Mouse (Mus musculus) heart, adult 11 months (tissue): ENCODE results near the gene Nfu1.

Source experiments
- DNase-seq: peaks from one replicate; pipeline ENCODE4 v3.0.0; 2022

Nfu1 gene

DNA sequence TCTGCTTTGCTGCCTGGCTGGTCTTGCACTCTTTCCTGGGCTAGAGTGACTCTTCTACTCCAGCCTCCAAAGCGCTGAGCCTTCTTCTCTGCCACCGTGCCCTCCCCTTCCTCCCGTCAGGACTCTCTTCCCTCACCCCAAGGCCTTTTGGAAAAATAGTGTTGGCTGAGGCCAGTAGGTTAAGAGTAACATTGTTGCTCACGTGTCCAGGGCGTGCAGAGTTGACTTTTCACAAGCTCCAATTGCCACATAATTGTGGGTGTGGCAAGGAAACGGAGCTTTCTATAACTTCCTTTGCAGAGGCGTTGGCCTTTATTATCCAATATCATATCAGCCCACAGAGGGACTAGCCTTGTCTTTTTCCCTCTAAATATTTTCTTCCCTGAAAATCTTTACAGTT is 17.9 kb downstream of the Nfu1 start:
- peak; percentile 89 for DNase-seq

- peak; percentile 77 for DNase-seq
Observed at GRCm38 (mm10) chr6:87028881-87029280, 19.8 kb downstream of the Nfu1 start.

- DNase-seq = peak; percentile 40
Observed at GRCm38 (mm10) chr6:87031310-87031709, 22.3 kb downstream of the Nfu1 start.

- peak; percentile 62 for DNase-seq
Observed at GRCm38 (mm10) chr6:87032401-87032800, 23.4 kb downstream of the Nfu1 start.

- DNase-seq = peak; percentile 70
Observed at GRCm38 (mm10) chr6:87034395-87034794, 25.4 kb downstream of the Nfu1 start.

DNA sequence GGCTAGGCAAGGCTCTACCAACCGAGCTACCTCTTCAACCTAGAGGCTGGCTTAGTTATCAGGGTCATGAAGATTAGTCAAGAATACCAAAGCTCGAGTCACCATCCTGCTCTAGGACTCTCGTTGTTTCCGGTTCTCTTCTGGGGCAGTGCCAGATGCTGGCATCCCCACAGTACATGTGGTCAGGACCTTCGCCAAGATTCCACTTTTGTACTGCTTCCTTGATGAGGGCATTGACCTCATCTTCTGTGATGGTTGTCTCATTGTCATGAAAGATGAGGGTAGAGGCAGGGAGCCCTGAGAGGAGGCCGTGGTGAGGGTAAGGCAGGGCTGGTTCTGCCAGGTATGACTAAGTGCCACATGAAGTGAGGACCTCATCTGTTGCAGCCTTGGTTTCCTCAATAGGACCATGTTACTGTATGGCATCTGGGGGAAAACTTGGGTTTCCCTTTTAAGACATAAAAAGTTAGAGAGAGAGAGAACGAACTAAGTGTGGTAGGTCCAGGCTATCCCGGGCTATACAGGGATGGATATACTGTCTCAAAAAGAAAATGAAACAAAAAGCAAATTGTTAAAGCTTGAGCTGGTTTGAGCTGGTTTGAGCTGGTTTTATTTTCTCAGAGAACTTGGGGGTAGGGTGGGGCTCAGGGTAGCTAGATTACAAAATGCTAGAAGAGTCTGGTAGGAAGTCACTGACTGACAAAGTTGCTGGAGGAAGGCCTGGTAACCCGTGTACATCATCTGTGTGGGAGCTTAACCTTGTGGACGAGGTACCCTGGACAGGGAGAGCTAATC is 29.0 kb downstream of the Nfu1 start:
- DNase-seq = peak; percentile 91

DNA sequence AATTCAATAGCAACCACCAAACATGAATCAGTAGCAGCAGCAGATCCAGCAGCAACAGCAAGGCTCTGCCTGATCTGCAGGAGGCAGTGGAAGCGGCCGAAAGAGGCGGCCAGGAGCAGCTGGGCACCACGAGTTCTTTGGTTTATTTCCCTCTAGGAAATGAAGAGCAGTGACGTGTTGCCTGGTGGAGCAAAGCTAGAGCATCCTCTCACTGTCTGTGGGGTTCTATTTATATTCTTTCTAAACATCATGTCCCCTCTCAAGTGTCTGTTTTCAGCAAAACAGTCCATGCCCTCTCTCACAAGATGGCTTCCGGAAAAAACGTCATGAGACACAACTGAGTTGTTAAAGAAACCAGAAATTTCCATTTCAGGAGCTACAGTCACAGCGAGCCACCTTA is 30.1 kb downstream of the Nfu1 start:
- peak; percentile 82 for DNase-seq

GRCm38 (mm10) chr6:87040971-87041370 is 31.9 kb downstream of the Nfu1 start:
- peak; percentile 86 for DNase-seq

DNA sequence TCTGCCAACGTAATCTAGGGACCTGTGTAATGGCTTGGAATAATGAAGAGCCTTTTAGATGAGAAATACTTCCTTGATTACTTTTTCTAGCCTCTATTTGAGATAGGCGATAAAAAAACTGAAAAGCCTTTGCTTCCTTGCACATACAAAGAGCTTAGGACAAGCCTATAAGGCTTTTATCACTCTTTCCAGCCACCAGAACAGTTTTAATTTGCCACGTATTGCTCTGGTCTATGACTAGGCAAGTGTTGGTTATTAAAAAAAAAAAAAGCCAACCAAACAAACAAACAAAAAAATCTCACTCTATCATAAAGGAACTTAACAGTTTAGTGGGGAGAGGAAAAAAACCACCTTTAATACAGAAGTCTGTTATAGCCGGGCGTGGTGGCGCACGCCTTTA is 32.4 kb downstream of the Nfu1 start:
- no peak for DNase-seq

- DNase-seq = no peak
Observed at GRCm38 (mm10) chr6:87042004-87042336, 32.9 kb downstream of the Nfu1 start.

GRCm38 (mm10) chr6:87042337-87043130 is 33.5 kb downstream of the Nfu1 start, which contains the start of gene Gfpt1:
Gene Gfpt1, plus strand, starts transcription at chr6:87042846.
- peak; percentile 100 for DNase-seq

GRCm38 (mm10) chr6:87043131-87043516 is 34.1 kb downstream of the Nfu1 start:
- DNase-seq = no peak

GRCm38 (mm10) chr6:87044895-87045294 is 35.9 kb downstream of the Nfu1 start:
- DNase-seq = peak; percentile 39

DNA sequence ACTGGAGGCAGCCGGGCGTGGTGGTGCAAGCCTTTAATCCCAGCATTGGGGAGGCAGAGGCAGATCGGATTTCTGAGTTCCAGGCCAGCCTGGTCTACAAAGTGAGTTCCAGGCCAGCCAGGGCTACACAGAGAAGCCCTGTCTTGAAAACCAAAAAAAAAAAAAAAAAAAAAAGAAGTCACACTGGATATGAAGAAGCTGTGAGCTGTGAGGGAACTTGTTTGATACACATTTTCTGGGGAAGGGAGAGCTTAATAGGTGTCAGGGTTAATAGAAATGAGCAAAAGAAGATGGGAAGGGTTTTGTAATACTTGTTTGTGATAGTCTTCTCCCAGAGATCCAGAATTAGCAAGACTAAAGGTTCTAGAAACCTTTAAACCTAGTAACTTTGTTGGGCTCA is 36.5 kb downstream of the Nfu1 start:
- DNase-seq = no peak

GRCm38 (mm10) chr6:87048712-87049111 is 39.7 kb downstream of the Nfu1 start:
- DNase-seq = peak; percentile 89

DNA sequence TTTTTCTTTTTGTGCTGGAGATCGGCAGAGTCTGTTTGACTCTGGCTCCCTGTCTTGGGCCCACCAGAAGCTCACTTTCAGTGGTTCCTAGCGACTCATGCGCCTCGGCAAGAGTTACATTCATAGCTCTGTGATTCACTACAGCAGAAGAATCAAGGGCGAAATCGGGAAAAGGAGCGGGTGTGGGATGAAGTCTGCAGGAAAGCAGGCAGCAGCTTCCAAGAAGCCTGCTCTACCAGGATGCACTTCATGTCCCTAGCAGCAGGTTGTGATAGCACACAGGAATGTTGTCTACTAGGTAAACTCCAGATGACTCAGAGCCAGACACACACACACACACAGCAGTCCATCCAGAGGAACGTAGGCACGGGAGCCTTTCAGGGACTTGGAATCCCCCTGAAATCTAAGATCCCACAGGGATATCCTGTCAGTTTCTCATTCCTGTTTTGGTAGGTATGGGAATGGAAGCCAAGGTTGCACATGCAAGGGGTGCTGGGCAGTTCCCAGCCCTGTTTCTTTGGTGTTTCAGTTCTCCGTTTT is 42.9 kb downstream of the Nfu1 start:
- no peak for DNase-seq

GRCm38 (mm10) chr6:87054193-87054592 is 45.2 kb downstream of the Nfu1 start:
- DNase-seq = no peak

GRCm38 (mm10) chr6:87059754-87060153 is 50.7 kb downstream of the Nfu1 start:
- DNase-seq = peak; percentile 22

DNA sequence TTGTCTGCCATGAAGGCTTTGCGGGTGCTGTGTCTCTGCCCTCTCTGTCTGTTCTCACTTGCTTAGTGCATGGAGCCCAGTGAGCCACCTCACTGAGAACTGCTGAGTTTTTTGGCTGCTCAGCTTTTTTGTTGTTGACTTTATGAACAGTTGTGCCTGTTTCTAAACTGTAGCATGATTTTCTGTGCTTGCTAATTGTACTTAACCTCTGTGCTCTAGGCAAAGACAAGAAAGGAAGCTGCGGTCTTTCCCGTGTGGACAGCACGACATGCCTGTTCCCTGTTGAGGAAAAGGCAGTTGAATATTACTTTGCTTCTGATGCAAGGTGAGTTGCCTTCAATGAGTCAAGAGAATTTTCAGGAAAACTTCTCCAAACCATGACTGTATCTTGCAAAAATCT is 54.5 kb downstream of the Nfu1 start:
- peak; percentile 76 for DNase-seq

- DNase-seq = no peak
Observed at GRCm38 (mm10) chr6:87068209-87068608, 59.2 kb downstream of the Nfu1 start.

DNA sequence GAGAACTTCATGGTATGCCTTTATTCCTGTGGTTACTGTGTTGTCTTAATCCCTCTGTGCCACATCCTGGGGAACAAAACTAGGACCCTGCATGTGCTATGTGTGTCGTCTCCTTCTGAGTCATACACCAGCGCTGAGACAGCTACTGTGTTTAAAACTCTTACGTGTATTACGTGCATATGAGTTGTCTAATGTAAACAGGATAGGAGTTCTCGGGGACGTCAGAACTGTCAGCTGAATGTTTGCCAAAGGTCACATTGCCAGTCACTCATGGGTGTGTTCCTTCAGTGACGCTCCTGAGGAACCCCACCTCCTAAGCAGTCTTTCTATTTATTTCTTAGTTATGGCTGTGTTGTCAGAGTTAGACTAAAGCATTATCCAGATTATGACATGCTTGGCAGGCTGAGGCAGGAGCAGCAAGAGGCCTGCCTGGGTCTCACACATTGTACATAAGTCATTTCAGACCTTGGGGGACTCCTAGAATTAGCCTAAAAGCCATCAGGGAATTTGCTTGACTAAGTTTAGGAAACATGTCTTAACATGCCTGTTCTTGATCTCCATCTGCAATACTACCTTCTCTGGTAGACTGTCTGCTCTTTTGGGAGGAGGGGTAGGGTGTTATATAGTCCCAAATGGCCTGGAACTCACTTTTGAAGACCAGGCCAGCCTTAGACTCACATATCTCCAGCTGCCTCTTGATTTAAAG is 60.3 kb downstream of the Nfu1 start:
- DNase-seq = peak; percentile 83

- DNase-seq = peak; percentile 78
Observed at GRCm38 (mm10) chr6:87070641-87071040, 61.6 kb downstream of the Nfu1 start.

DNA sequence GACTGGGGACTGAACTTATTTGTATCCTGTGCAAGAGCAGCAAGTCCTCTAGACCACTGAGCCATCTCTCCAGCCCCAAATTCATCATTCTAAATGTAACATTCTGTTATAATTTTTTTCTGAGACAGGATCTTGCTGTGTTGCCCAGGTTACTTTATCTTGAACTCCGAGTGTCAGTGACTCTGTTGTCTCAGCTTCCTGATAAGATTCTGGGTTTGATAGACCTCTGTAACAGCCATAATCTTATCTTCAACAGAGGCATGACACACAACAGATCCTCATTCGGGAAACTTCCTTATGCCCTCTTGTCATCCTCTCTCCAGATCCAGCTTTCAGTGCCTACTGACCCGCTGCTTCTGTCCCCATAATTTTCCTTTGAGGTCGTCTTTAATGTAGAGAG is 63.7 kb downstream of the Nfu1 start:
- DNase-seq = no peak
